Mouse (Mus musculus): ENCODE measurements around the gene Ly6g6f. TPM values are rescaled to one million over a fixed set of nuclear protein-coding genes. Genes with fewer than 3 reads are reported as not detected.
A peak's percentile ranks its signal among the peaks of the same experiment; 100 is the strongest.
"Not testable (repeated sequence)": the region's sequence is repeated elsewhere in the genome, so short reads cannot be mapped to it uniquely, and the experiment has no call there.

The Ly6g6f gene
- not detected for total RNA-seq (2021)
- long read RNA-seq, experiment 1 = 0 reads
- long read RNA-seq, experiment 2 = 0 reads

DNA sequence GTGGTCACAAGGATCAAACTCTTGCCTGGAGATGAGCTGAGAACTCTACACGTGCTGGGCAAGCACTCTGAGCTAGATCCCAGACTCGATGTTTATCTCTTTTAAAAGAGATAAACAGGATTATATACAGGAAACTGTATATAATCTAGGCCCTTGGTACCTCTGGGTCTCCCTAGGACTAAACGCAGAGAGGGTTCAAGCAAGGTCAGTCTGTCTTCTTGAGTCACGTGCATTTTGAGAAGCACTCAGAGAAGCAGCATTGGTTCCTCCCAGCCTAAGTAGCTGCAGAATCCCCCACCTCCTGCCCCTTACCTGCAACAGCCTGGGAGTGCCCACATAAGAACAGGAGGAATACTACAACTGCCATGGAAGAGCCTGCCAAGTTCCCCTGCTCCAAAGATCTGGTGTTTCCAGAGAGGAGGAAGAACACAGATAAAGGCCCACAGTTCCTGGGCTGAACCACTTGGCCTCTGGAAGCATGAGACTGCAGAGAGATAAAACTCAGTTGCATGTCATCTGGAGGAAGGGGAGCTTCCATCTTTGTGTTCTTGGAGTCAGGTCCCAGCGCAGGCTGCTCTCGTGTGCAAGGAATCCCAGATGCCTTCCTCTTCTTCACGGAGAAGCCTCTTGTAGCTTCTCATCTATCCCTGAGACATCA, at the start of gene Ly6g6f:
TSS of gene Ly6g6f (minus strand) at position 403 of the 658 bp plus-strand sequence.
- intact Hi-C loops (cut with DNase I) = no loop called here
- DNase-seq = no peak

DNA sequence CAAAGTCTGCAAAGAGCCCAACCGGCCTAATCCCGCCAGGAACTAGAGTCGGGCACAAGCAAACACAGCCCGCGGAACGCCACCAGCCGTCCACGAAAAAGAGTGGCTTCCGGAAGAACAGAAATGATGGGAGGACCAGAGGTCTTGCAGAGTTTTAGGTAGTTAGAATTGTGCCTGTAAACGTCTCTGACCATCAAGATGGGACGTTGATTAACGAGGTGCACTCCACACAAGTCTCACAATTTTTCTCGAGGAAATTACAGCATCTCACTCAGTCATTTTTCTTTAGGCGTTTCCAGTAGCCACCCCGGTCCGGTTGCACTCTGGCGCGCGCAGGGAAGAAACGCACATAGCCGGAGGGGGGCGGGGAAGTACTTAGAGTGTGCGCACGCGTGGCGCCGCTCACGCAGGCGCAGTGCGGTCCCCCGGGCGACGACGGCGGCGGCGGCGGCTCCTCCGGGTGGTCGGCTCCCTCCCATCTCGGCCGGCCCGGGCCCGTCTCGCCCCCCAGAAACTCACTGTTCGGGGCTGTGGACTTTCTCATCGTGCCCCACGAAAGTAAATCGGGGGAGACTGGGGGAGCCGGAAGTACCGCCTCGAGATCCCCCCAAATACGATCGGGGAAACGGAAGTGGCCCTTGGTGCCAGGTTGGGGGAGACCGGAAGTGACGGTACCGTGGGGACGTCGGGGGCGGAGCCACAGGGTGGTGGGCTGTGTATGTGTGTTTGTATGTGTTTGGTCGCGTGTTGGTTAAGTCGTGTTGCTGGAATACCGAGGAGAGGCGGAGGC, 49.6 kb upstream of the Ly6g6f start, which contains the start of gene Bag6:
TSS of gene Bag6 (plus strand) at position 378 of the 790 bp plus-strand sequence.
- intact Hi-C loops (cut with DNase I) = no loop called here
- peak; percentile 96 for DNase-seq

DNA sequence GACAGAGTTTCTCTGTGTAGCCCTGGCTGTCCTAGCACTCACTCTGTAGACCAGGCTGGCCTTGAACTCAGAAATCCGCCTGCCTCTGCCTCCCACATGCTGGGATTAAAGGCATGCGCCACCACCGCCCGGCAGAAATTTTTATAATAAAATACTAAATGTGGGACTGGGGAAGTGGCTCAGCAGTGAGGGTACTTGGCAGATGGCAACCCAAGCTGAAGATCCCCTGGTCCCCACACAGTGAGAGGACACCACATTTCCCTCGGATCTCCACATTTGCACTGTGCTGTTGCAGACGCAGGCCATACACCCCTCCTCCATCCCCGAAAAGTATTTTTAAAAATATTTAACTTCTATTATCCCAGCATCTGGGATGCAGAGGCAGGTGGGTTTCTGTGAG, 48.1 kb upstream of the Ly6g6f start:
- intact Hi-C loops (cut with DNase I) = no loop called here
- DNase-seq = no peak

DNA sequence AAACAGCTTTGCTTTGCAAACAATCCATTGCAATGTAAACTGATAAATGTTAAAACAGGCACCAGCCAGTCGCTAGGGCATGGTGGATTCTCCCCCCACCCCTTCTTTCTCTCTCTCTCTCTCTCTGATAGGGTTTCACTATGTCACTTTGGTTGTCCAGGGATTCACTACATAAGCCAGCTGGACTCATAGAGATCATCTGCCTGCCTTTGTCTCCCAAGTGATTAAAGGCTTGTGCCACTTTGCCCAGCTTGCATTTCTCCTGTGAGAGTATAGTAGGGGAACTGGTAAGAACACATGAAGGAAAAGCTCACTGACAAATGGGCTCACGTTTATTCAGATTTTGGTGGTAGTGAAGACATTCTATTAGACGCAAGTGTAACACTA, 46.8 kb upstream of the Ly6g6f start:
- intact Hi-C loops (cut with DNase I) = no loop called here
- DNase-seq = no peak

DNA sequence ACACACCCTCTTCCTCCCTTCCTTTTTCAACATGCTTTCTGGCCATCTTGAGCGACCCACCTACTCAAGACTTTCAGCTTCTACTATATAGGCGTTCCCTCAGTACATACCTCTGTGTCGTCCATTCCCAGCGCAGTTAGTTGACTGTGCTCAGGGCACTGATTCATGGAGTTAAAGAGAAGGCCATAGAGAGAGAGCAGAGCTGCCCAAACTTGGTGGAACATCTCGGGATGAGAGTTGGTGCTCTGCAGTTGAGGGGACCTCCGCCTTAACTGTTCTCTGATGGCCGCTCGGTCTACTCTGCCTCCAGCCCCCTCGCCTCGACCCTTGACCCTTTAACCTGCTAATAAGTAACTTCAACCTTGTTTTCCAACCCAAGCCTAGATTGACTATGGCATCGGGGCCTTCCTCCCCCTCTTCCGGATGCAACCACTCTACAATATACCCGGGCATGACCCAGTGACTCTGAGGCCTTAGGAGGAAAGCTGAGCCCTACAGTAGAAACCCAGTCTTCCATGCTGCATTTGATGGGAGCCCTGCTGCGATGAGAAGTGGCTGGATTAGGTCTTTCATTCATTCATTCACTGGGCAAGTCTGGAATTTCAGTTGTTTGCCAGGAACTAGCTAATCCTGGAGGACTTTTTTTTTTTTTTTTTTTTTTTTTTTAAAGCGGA, 46.2 kb upstream of the Ly6g6f start, which contains the start of gene Apom:
TSS of gene Apom (minus strand) at position 551 of the 674 bp plus-strand sequence.
- DNase-seq = no peak
- intact Hi-C loops (cut with DNase I) = no loop called here

DNA sequence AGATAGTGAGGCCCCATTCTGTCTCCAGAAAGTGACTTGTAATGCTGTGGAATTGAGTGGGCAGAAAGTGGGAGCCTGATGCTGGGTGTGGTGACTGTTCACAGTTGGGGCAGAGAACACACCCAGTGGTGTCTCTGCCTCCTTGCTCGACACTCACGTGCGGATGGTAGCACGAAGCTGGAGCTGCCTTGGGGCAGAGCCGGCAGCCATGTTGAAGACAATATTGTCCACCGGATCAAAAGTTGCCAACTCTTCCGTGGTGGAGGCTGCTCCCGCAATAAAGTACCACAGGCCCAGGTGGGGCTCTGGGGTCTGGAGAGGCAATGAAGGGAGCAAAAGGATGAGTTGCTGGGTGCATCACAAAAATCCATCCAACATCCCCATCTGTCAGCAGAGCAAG, 45.6 kb upstream of the Ly6g6f start:
- DNase-seq = no peak
- intact Hi-C loops (cut with DNase I) = no loop called here

DNA sequence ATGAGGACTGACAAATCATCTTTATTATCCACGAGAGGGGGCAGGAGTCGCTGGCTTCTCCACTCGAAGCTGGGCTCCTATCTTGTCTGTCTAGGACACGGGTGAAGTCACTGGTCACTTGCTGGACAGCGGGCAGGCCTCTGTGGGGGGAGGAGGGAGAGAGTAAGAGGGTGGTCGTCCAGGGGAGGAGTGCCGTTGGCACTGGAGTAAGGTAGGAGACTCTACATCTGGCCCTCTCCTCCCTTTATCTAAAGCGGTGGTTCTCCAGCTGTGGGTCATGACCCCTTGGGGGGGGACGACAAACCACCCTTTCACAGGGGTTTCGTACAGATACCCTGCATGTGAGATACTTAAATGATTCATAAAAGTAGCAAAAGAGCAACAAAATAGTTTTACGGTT, 43.6 kb upstream of the Ly6g6f start:
- intact Hi-C loops (cut with DNase I) = loop anchor here (5.0 kb wide), 2 partner anchors 33 to 103 kb away; partner anchors contain the start of genes Atp6v1g2 and Prrc2a
- no peak for DNase-seq

DNA sequence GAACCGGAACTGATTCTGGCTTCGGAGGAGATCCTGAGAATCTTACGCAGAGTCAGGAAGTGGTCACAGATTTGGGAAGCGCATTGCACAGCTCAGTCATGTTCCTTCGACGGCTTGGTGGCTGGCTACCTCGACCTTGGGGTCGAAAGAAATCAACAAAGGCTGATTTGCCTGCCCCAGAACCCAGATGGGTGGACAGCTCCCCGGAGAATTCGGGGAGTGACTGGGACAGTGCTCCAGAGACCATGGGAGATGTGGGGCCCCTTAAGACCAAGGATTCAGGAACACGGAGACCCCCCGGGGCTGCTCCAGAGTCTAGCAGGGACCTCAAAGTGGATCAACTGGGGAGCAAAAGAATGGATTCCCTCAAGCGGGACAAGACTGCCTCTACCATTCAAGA, 41.6 kb upstream of the Ly6g6f start:
- DNase-seq = no peak
- intact Hi-C loops (cut with DNase I) = loop anchor here (5.0 kb wide), 2 partner anchors 35 to 105 kb away; partner anchors contain the start of genes Atp6v1g2 and Prrc2a

DNA sequence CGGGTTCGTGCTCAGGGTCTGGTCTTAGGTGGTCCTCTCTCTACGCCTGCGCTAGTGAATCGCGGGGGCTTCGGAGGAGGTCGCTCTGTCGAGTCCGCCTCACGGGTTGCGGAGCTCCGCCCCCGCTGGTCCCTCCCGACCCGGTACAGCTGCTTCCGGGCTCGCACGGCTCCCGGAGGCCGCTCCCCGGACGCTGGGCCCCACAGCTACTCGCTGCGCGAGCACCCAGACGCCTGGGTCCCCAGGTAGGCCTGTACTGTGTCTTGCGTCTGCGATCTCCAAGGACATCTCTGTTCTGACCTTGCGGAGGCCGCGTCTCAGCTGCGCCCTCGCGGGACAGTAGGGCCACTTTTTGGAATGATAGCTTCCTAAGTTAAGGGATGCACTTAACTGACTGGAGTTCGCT, 40.8 kb upstream of the Ly6g6f start, which contains the start of gene D17H6S53E:
TSS of gene D17H6S53E (plus strand) at position 168 of the 406 bp plus-strand sequence.
- DNase-seq = peak; percentile 80 to 83
- intact Hi-C loops (cut with DNase I) = loop anchor here (5.0 kb wide), 2 partner anchors 36 to 106 kb away; partner anchors contain the start of genes Atp6v1g2 and Prrc2a

DNA sequence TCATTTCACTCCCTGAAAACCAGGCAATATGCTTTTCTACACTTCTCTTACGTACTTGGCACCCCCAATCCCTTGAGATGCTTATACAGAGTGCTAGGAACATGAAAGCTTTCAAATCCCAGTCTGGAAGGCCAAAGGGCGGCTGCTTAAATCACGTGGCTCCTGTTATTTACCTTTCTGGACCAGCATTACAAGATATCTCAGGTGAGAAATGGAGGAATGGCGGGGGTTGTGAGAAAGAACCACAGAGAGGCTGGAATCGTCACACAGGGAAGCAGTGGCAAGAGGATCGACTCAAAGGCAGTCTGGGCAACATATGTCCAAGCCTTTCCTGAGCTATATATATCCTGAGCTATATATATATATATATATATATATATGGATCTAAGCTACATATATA, 40.2 kb upstream of the Ly6g6f start:
- intact Hi-C loops (cut with DNase I) = loop anchor here (5.0 kb wide), 2 partner anchors 37 to 107 kb away; partner anchors contain the start of genes Atp6v1g2 and Prrc2a
- no peak for DNase-seq

DNA sequence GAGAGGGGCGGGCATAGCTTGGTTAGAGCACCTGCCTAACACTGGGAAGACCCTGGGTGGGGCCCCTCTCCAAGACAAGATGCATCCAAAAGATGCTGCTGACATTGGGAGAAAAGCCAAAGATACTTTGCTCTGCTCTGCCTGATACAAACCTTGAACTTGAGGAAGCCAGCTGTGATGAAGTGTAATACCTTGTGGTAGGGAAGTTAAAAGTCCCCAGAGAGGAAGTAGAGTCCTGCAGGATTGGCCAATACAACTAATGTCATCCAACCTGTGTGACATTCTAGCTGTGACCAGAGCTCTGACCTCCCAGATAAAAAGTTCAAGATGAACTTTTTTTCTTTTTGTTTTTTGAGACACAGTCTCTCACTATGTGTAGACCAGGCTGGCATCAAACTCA, 39.7 kb upstream of the Ly6g6f start:
- intact Hi-C loops (cut with DNase I) = loop anchor here (5.0 kb wide), 2 partner anchors 37 to 107 kb away; partner anchors contain the start of genes Atp6v1g2 and Prrc2a
- no peak for DNase-seq

DNA sequence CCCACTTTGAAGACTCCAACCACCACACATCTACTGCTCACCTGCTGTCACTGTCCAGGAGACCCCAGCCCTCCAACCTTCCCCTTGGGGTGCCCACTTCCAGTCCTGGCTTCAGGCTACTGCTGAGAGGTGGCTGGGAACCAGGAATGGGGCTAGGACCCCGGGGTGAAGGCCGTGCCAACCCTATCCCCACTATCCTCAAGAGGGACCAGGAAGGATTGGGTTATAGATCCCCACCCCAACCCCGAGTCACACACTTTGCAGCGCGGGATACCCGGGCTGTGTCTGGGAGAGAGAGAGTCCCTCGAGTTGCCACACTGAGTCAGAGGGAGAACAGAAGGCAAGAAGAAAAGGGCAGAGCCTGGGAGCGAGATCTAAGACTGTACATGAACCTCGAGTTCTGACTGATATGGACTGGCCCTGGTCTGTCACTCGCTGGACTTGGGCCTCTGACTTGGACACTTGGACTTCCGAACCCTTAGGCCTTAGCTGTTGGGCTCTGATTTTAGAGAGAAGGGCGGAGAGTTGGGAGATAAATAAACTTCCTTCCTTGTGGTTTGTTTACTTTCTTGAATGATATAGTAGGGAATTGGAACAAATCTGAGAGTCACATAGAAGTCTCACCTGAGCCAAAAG, 39.0 kb upstream of the Ly6g6f start:
- intact Hi-C loops (cut with DNase I); DNase-seq: not testable (repeated sequence)

DNA sequence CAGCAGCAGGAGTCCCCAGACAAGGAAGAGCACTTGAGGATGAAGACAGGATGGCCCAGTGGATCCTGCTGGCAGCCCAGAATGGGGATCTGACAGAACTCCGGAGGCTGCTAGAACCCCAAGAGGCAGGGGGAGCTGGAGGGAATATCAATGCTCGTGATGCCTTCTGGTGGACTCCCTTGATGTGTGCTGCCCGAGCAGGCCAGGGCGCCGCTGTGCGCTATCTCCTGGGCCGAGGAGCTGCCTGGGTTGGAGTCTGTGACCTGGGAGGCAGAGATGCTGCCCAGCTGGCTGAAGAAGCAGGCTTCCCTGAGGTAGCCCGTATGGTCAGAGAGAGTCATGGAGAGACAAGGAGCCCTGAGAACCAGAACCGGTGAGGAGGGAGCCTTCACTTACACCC, 37.9 kb upstream of the Ly6g6f start:
- DNase-seq; intact Hi-C loops (cut with DNase I): not testable (repeated sequence)

DNA sequence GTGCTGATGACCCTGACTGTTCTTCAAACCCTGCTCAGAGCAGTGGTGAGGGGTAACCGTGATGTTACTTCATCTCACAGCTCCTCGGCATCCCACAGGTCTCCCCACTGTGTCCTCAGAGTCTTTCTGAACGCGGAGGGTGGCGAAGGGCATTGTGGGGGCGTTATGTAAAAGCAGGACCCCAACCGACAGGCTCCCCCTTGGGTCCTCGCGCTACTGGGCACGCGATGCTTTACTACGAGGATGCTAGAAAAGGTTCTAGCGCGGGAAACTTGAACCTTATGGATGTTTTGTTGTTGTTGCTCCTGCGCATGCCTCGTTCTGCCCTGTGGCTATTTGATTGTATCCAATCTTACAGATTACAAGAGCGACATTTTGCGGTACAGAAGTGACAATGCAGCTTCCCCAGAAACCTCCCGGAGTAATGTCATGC, 36.5 kb upstream of the Ly6g6f start, which contains the start of gene Csnk2b:
TSS of gene Csnk2b (minus strand) at position 183 of the 433 bp plus-strand sequence.
- intact Hi-C loops (cut with DNase I) = no loop called here
- peak; percentile 33 to 48 for DNase-seq

DNA sequence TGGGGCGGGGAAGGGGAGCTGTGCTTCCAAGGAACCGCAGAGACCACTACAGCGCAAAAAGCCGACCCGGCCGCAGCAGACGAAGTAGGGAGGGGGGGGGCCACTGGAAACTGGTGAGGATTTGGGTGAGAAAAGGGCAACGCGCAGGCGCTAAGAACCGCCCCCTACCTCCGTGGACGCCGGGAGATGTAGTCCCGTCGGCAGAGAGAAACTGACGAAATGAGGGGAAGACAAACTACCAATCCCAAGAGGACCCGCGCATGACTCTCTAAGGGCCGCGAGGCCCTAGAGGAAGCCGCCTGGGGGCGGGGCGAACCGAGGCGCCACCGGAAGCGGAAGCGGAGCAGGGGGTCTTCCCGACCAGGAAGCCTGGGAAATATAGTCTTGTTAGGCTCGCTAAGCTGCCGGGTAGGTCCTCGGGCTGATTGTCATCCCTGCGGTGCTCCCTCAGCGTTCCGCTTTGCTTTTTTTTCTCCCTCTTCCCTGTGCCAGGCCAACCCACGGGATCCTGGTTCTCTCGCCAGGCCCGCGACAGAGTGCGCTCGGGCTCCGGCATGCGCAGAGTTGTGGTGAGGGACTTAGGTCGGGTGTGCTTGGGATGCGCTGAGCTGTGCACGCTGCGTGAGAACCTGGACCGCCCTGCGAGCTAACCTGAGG, 35.9 kb upstream of the Ly6g6f start, which contains the start of gene Gpank1:
TSS of gene Gpank1 (plus strand) at position 313 of the 657 bp plus-strand sequence.
- DNase-seq = peak; percentile 98 to 99
- intact Hi-C loops (cut with DNase I) = no loop called here

DNA sequence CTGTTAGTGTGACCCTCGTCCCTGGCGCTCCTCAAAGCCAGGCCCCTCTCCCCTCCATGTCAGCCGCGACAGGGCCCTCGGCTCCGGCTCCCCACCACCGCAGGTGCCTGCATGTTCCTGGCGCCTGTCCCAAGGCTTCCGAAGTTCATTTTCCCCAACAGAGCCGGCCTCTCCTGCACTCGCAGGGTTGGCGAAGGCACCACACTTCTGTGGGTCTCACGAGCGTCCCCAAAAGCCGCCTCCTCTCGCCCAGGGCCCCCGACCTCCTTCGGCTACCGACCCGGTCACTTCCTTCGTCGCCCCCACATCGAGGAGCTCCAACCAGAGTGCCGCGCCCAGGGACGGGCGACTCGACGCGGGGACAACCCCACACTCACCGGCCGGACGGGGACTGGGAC, 35.3 kb upstream of the Ly6g6f start:
- DNase-seq = peak; percentile 44 to 48
- intact Hi-C loops (cut with DNase I) = no loop called here

DNA sequence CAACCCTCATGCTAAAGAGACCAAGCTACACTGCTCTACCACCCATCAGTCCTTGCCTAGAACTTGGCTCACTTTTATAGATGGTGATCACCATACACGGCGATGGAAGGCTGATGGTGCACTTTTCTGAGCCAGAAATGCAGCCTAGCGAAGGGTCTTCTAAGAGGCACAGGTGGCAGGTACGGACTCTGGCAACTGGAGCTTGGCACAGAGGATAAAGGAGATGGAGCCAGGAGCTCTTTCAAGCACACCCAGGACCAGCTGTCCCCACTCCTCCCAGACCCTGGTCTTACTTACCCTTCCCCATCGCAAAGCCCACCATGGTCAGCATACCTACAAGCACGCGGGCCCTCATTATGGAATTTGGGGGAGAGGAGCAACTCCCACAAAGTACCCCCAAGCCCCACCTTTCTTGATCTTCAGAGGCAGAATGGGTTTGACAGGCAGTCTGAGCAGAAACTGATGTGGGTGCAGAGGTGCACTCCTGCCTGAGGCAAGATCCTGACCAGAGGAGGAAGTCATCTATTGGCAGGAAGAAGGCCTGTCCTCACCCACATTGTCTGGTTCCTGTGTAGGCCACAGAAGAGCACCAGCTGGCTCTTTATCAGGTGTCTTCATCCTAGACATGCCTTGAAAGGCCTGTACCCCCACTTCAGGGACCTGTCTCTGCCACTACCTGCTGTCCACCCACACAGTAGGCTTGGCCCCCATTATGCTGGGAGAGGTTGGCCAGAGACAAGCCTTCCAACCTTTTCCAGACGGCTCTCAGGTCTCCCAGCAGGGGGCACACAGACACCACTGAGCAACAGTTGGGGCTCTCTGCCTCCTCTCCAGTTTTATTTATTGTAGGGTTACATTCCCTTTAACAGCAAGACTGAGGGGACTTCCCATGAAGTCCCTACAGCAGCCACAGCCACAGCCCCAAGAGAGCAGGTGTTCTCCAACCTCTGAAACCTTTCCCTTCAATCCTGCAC, 29.9 kb upstream of the Ly6g6f start, which contains the start of gene Ly6g5b:
TSS of gene Ly6g5b (minus strand) at position 383 of the 974 bp plus-strand sequence.
- intact Hi-C loops (cut with DNase I) = no loop called here

DNA sequence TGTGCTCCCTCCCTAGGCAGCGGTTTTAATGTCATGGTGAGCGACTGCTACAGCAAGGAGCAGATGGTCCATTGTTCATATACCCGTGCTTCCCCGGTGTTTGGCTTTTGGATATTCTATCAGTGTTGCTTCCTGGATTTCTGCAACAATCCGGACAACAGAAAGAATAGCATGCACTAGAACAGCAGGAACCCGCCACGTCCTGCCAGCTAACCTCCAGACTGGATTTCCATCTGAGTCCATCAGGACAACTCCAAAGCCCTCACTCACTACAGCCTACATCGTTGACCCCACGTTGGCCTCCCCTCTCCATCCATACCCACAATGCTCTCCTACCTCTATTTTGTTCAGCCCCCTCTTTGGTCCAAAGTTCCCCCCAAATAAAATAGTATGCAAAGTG, 26.4 kb upstream of the Ly6g6f start:
- intact Hi-C loops (cut with DNase I) = no loop called here
- DNase-seq = no peak

More for the DNA sequence above, 29.9 kb upstream of the Ly6g6f start, which contains the start of gene Ly6g5b:
- no peak for DNase-seq

All from heart, postnatal 14 days (tissue).